ENCODE assay signal across 23 mouse cellular contexts in the genomic region with DNA sequence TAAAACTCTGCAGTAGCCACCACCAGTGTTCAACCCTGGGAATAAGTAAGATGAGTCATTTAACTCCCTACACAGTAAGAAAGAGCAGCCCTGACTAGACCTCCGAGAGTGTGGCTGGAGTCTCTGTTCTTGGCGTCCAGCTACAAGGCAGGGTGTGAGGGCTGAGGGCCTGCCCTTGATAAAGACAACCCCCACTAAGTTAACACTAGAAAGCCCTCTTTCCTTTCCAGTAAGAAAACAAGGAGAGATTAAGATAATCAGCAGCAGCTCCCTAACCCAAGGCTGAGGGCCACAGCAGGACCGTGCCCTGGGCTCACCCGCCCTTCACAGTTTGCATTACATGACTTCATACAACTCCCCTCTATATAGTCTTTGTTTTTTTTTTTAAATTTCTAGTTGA.
DNase-seq lines count a peak whose midpoint lies in the region; ATAC-seq and TF ChIP-seq lines count a peak whose summit lies in the region.
"Had no signal": no experiment of that assay in that cellular context is flagged by ENCODE, and none has a peak within 500 bp of the region (broad histone marks: within the 10 kb centered on the region; RNA-seq: fewer than 3 reads in every experiment).

No protein-coding gene starts in this region.

- DNase-seq in heart, adult 11 months: peak; percentile 42
- DNase-seq in heart, postnatal 4 days: no peak
- no peak for DNase-seq in liver, embryonic 11.5 days (ENCODE audit: low spot score)
- DNase-seq in liver, postnatal 0 days: no peak
- DNase-seq in midbrain, embryonic 11.5 days (ENCODE audit: low spot score, missing footprints): peak; percentile 35
- DNase-seq in forebrain, postnatal 0 days: no peak
- DNase-seq: adrenal gland, adult 8-10 months; cerebellum, adult 11-12 months; cerebellum, postnatal 14 days; gastrocnemius, postnatal 36 days; kidney, adult 9 months; kidney, postnatal 25 days; lung, postnatal 4 days; retina, postnatal 1 day; right cerebral cortex, postnatal 25 days had no signal

- WGBS in liver, embryonic 11.5 days: 47% methylated on average over 4 of the region's 4 CpGs
- 74% methylated on average over 4 of the region's 4 CpGs for WGBS in liver, postnatal 0 days (ENCODE audit: insufficient replicate concordance)
- whole genome bisulfite sequencing in midbrain, embryonic 11.5 days: 82% methylated on average over 4 of the region's 4 CpGs
- 83% methylated on average over 4 of the region's 4 CpGs for WGBS in midbrain, embryonic 15.5 days
- 57% methylated on average over 4 of the region's 4 CpGs for WGBS in stomach, embryonic 15.5 days
- 87% methylated on average over 4 of the region's 4 CpGs for WGBS in forebrain, postnatal 0 days

- H3K4me3 ChIP-seq in liver, embryonic 11.5 days (ENCODE audit: low read depth, low read length): no peak overlapping the region
- H3K4me3 ChIP-seq in liver, postnatal 0 days (ENCODE audit: low read depth, low read length): no peak overlapping the region
- H3K4me3 ChIP-seq in midbrain, embryonic 11.5 days (ENCODE audit: low read depth, low read length): no peak overlapping the region
- no peak overlapping the region for H3K4me3 ChIP-seq in midbrain, embryonic 15.5 days
- H3K4me3 ChIP-seq in stomach, embryonic 15.5 days (replicated peaks): no peak overlapping the region
- no peak overlapping the region for H3K4me3 ChIP-seq in forebrain, postnatal 0 days (ENCODE audit: low read depth, low read length)
- H3K4me3 ChIP-seq: forebrain, embryonic 10.5 days; hindbrain, embryonic 15.5 days; layer of hippocampus, adult 2 months; limb, embryonic 10.5 days; midbrain, embryonic 10.5 days; neural tube, embryonic 15.5 days had no signal

- TF ChIP-seq CTCF in liver, postnatal 0 days (IDR thresholded peaks at IDR 0.05; ENCODE audit: low read depth): no peak
- TF ChIP-seq CTCF in forebrain, postnatal 0 days (IDR thresholded peaks at IDR 0.05; ENCODE audit: low read depth): no peak

- H3K27ac ChIP-seq in liver, embryonic 11.5 days (ENCODE audit: low read depth, low read length): no peak overlapping the region
- no peak overlapping the region for H3K27ac ChIP-seq in liver, postnatal 0 days (ENCODE audit: low read depth)
- H3K27ac ChIP-seq in midbrain, embryonic 11.5 days (ENCODE audit: low read depth, low read length): no peak overlapping the region
- no peak overlapping the region for H3K27ac ChIP-seq in midbrain, embryonic 15.5 days
- H3K27ac ChIP-seq in stomach, embryonic 15.5 days: peak overlapping the region; percentile 71; the same call in 1 of the 2 replicates
- H3K27ac ChIP-seq in forebrain, postnatal 0 days (ENCODE audit: low read depth, low read length): no peak overlapping the region
- H3K27ac ChIP-seq: forebrain, embryonic 10.5 days; hindbrain, embryonic 15.5 days; layer of hippocampus, adult 2 months; limb, embryonic 10.5 days; midbrain, embryonic 10.5 days; neural tube, embryonic 15.5 days had no signal

- H3K4me1 ChIP-seq in liver, embryonic 11.5 days (replicated peaks; ENCODE audit: control insufficient read depth, insufficient read depth, low read length): peaks cover 7% of the 10 kb centered on the region
- H3K4me1 ChIP-seq in liver, postnatal 0 days (ENCODE audit: insufficient read depth): no peaks in the 10 kb centered on the region
- H3K4me1 ChIP-seq in midbrain, embryonic 11.5 days (ENCODE audit: control insufficient read depth, insufficient read depth, low read length): no peaks in the 10 kb centered on the region
- H3K4me1 ChIP-seq in midbrain, embryonic 15.5 days: no peaks in the 10 kb centered on the region
- H3K4me1 ChIP-seq in stomach, embryonic 15.5 days: peaks cover 6% of the 10 kb centered on the region; the same call in 1 of the 2 replicates
- no peaks in the 10 kb centered on the region for H3K4me1 ChIP-seq in forebrain, postnatal 0 days (ENCODE audit: insufficient read depth)
- H3K4me1 ChIP-seq: forebrain, embryonic 10.5 days; hindbrain, embryonic 15.5 days; limb, embryonic 10.5 days; midbrain, embryonic 10.5 days; neural tube, embryonic 15.5 days had no signal

- H3K36me3 ChIP-seq in liver, embryonic 11.5 days (ENCODE audit: control insufficient read depth, insufficient read depth, low read length): peaks cover 15% of the 10 kb centered on the region
- peaks cover 55% of the 10 kb centered on the region for H3K36me3 ChIP-seq in liver, postnatal 0 days (replicated peaks; ENCODE audit: insufficient read depth, low read length)
- H3K36me3 ChIP-seq in midbrain, embryonic 11.5 days (ENCODE audit: control insufficient read depth, insufficient read depth, low read length): peaks cover 18% of the 10 kb centered on the region
- H3K36me3 ChIP-seq in midbrain, embryonic 15.5 days (replicated peaks): peaks cover 21% of the 10 kb centered on the region; the same call in 1 of the 2 replicates
- peaks cover 14% of the 10 kb centered on the region for H3K36me3 ChIP-seq in stomach, embryonic 15.5 days
- peaks cover 29% of the 10 kb centered on the region for H3K36me3 ChIP-seq in forebrain, postnatal 0 days (ENCODE audit: insufficient read depth)

- no peak for TF ChIP-seq EP300 in liver, postnatal 0 days (IDR thresholded peaks at IDR 0.05; ENCODE audit: low read depth)

- ATAC-seq in liver, embryonic 11.5 days (replicated peaks; ENCODE audit: low FRiP score): peak; percentile 45
- no peak for ATAC-seq in liver, postnatal 0 days
- no peak for ATAC-seq in midbrain, embryonic 11.5 days (ENCODE audit: low FRiP score)
- no peak for ATAC-seq in midbrain, embryonic 15.5 days (replicated peaks)
- peak; percentile 91 for ATAC-seq in stomach, embryonic 15.5 days (ENCODE audit: insufficient read depth, low FRiP score, low read depth)
- ATAC-seq in forebrain, postnatal 0 days: no peak

- no peak overlapping the region for H3K4me2 ChIP-seq in liver, embryonic 11.5 days
- H3K4me2 ChIP-seq in liver, postnatal 0 days (ENCODE audit: low read depth, low read length): no peak overlapping the region
- H3K4me2 ChIP-seq in midbrain, embryonic 11.5 days: no peak overlapping the region
- no peak overlapping the region for H3K4me2 ChIP-seq in midbrain, embryonic 15.5 days
- no peak overlapping the region for H3K4me2 ChIP-seq in stomach, embryonic 15.5 days
- H3K4me2 ChIP-seq in forebrain, postnatal 0 days (ENCODE audit: low read depth): no peak overlapping the region
- H3K4me2 ChIP-seq: hindbrain, embryonic 15.5 days; neural tube, embryonic 15.5 days had no signal

- no peaks in the 10 kb centered on the region for H3K27me3 ChIP-seq in liver, embryonic 11.5 days (replicated peaks; ENCODE audit: control insufficient read depth, insufficient read depth, low read length)
- no peaks in the 10 kb centered on the region for H3K27me3 ChIP-seq in liver, postnatal 0 days (ENCODE audit: insufficient read depth, low read length)
- no peaks in the 10 kb centered on the region for H3K27me3 ChIP-seq in midbrain, embryonic 11.5 days (ENCODE audit: control insufficient read depth, insufficient read depth, low read length)
- H3K27me3 ChIP-seq in midbrain, embryonic 15.5 days (replicated peaks): no peaks in the 10 kb centered on the region
- H3K27me3 ChIP-seq in stomach, embryonic 15.5 days (replicated peaks): no peaks in the 10 kb centered on the region
- H3K27me3 ChIP-seq in forebrain, postnatal 0 days (ENCODE audit: insufficient read depth, low read length): no peaks in the 10 kb centered on the region
- H3K27me3 ChIP-seq: hindbrain, embryonic 15.5 days; neural tube, embryonic 15.5 days had no signal

- no peaks in the 10 kb centered on the region for H3K9me3 ChIP-seq in liver, embryonic 11.5 days (ENCODE audit: control insufficient read depth, low read length)
- no peaks in the 10 kb centered on the region for H3K9me3 ChIP-seq in liver, postnatal 0 days (ENCODE audit: low read length)
- H3K9me3 ChIP-seq in midbrain, embryonic 11.5 days (ENCODE audit: control insufficient read depth, low read length): no peaks in the 10 kb centered on the region
- no peaks in the 10 kb centered on the region for H3K9me3 ChIP-seq in midbrain, embryonic 15.5 days
- H3K9me3 ChIP-seq in stomach, embryonic 15.5 days: no peaks in the 10 kb centered on the region
- no peaks in the 10 kb centered on the region for H3K9me3 ChIP-seq in forebrain, postnatal 0 days (ENCODE audit: low read length)
- H3K9me3 ChIP-seq: forebrain, embryonic 10.5 days; hindbrain, embryonic 15.5 days; limb, embryonic 10.5 days; midbrain, embryonic 10.5 days; neural tube, embryonic 15.5 days had no signal

- H3K9ac ChIP-seq in liver, embryonic 11.5 days (ENCODE audit: low read depth, low read length): no peak overlapping the region
- H3K9ac ChIP-seq in liver, postnatal 0 days (replicated peaks): no peak overlapping the region
- H3K9ac ChIP-seq in midbrain, embryonic 11.5 days (ENCODE audit: low read length): no peak overlapping the region
- no peak overlapping the region for H3K9ac ChIP-seq in midbrain, embryonic 15.5 days
- no peak overlapping the region for H3K9ac ChIP-seq in stomach, embryonic 15.5 days
- H3K9ac ChIP-seq in forebrain, postnatal 0 days: no peak overlapping the region
- H3K9ac ChIP-seq: hindbrain, embryonic 15.5 days; neural tube, embryonic 15.5 days had no signal

Comparison
In these comparisons a context has a peak if more than half of its experiments do, and no peak if none do; other contexts are left out.
1. DNase-seq: peak in heart, adult 11 months (single experiment) and midbrain, embryonic 11.5 days (single experiment); none in heart, postnatal 4 days (single experiment), liver, embryonic 11.5 days (single experiment), liver, postnatal 0 days (single experiment) and forebrain, postnatal 0 days (single experiment).
2. ATAC-seq: peak in liver, embryonic 11.5 days (single experiment) and stomach, embryonic 15.5 days (single experiment); none in liver, postnatal 0 days (single experiment), midbrain, embryonic 11.5 days (single experiment), midbrain, embryonic 15.5 days (single experiment) and forebrain, postnatal 0 days (single experiment).